Mouse (Mus musculus) kidney, embryonic 15.5 days (tissue): Measurements from ENCODE around the gene Hscb. TPM values are rescaled to one million over a fixed set of nuclear protein-coding genes. Genes with fewer than 3 reads are reported as not detected.
"Not testable (repeated sequence)": the region's sequence is repeated elsewhere in the genome, so short reads cannot be mapped to it uniquely, and the experiment has no call there.

Source experiments
- ATAC-seq: fragments of 200-750 bp; cut with Nextera tagmentation; replicated peaks from 2 replicates; pipeline ENCODE4 v1.8.0; 2017; ENCODE audit warnings: moderate TSS enrichment; ENCODE audit not compliant: low FRiP score
- H3K27ac ChIP-seq: fragments of 300-500 bp; sonication (generic); 2 replicates; pipeline ENCODE4 v1.5.1; 2015; ENCODE audit warnings: mild to moderate bottlenecking, inconsistent platforms
- H3K27me3 ChIP-seq: fragments of 300-500 bp; sonication (generic); 2 replicates; pipeline ENCODE4 v1.6.1; 2015; ENCODE audit warnings: inconsistent platforms
- H3K36me3 ChIP-seq: fragments of 300-500 bp; sonication (generic); 2 replicates; pipeline ENCODE4 v1.6.1; 2015; ENCODE audit warnings: inconsistent platforms
- H3K4me1 ChIP-seq: fragments of 300-500 bp; sonication (generic); 2 replicates; pipeline ENCODE4 v1.6.1; 2015; ENCODE audit warnings: inconsistent platforms
- H3K4me2 ChIP-seq: fragments of 300-500 bp; sonication (generic); 2 replicates; pipeline ENCODE4 v1.6.1; 2015; ENCODE audit warnings: moderate library complexity, mild to moderate bottlenecking, inconsistent platforms
- H3K4me3 ChIP-seq: fragments of 300-500 bp; sonication (generic); replicated peaks from 2 replicates; pipeline ENCODE4 v1.5.1; 2015; ENCODE audit warnings: mild to moderate bottlenecking, inconsistent platforms
- H3K9ac ChIP-seq: fragments of 300-500 bp; sonication (generic); 2 replicates; pipeline ENCODE4 v1.6.1; 2015; ENCODE audit warnings: mild to moderate bottlenecking, inconsistent platforms
- H3K9me3 ChIP-seq: fragments of 300-500 bp; sonication (generic); replicated peaks from 2 replicates; pipeline ENCODE4 v1.6.1; 2016; ENCODE audit warnings: inconsistent platforms
- WGBS: fragments of 180-500 bp; shearing (Covaris S2); methylation state at CpG from one replicate; pipeline ENCODE4 v1.1.7; 2015; ENCODE audit warnings: mixed read lengths; 5-methylcytosine and 5-hydroxymethylcytosine counted together
- polyA plus RNA-seq: library from polyadenylated mRNA; unstranded; fragments of >200 nt; fragmentation: Nextera tagmentation; extraction: Ambion mirVana; gene quantifications from 2 replicates; pipeline ENCODE4 v1.2.1, GENCODE M21; 2015

Gene Hscb
- 31.5 and 35.8 TPM in 2 replicates for polyA plus RNA-seq

GRCm38 (mm10) chr5:110839678-110840365 lies at the start of gene Hscb, which contains the start of gene Chek2:
TSS of gene Hscb (minus strand) at chr5:110839777.
TSS of gene Chek2 (plus strand) at chr5:110839979.
- H3K36me3 ChIP-seq = peaks cover 29% of the 10 kb centered on the region
- under 1% methylated on average over 41 of the region's 41 CpGs for WGBS
- peak within 1 kb of the TSS; percentile 95 for H3K27ac ChIP-seq
- ATAC-seq = peak; percentile 98
- peak within 1 kb of the TSS; percentile 76 for H3K9ac ChIP-seq
- H3K27me3 ChIP-seq = no peaks in the 10 kb centered on the region
- H3K4me1 ChIP-seq = peaks cover 19% of the 10 kb centered on the region
- H3K4me2 ChIP-seq = peak within 1 kb of the TSS; percentile 79
- H3K4me3 ChIP-seq = peak within 1 kb of the TSS; percentile 85
- H3K9me3 ChIP-seq = no peaks in the 10 kb centered on the region

GRCm38 (mm10) chr5:110888596-110888995 lies 49.0 kb upstream of the Hscb start:
- no peak overlapping the region for H3K27ac ChIP-seq
- H3K4me1 ChIP-seq = peaks cover 2% of the 10 kb centered on the region; the same call in 1 of the 2 replicates
- no peaks in the 10 kb centered on the region for H3K27me3 ChIP-seq
- no peak for ATAC-seq
- no peak overlapping the region for H3K4me3 ChIP-seq
- no peaks in the 10 kb centered on the region for H3K9me3 ChIP-seq
- H3K4me2 ChIP-seq = no peak overlapping the region
- peaks cover 32% of the 10 kb centered on the region for H3K36me3 ChIP-seq
- 88% methylated on average over 4 of the region's 4 CpGs for WGBS
- H3K9ac ChIP-seq = no peak overlapping the region

DNA sequence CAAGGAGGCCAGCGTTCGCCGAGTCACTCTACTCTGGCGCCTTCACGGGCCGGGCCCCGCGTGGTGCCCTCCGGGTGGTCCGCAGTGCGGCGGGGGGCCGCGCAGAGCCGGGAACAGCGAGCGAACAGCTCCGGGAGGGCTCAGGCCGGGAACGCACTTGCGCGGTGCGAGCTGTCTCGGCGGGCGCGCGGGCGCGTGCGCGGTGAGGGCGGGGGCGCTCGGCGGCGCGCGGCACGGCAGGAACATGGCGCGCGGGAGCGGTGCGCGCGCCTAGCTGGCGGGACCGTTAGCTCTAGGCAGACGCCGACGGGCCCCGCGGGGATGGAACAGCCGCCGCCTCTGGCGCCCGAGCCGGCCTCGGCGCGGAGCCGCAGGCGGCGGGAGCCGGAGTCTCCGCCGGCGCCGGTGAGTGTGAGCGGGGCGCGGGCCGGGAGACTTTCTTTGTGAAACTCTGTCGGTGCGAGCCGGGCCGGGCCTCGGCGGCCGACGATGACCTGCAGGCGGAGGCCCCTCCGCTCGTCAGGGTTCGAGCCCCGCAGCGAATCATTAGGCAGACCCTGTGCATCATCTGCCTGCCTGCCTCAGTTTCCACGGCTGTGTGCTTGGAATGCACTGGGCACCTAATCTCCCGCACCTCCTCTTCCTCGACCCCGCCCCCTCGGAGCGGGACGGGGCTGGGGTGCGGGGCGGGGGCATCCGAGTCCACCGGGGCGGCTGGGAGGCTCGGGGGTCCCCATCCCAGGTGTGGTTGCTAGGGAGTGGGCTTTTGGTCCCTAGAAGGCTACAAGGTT lies 40.2 kb upstream of the Hscb start, which contains the start of gene Ttc28:
Ttc28 (plus strand) TSS at position 220 of the 791 bp plus-strand sequence.
- Histone ChIP-seq H3K9ac (peak within 1 kb of the TSS; percentile 86), H3K4me1 (peaks cover 18% of the 10 kb centered on the region; the same call in 1 of the 2 replicates), H3K36me3 (no peaks in the 10 kb centered on the region), H3K27ac (peak within 1 kb of the TSS; percentile 75), H3K4me3 (peak within 1 kb of the TSS; percentile 89), H3K27me3 (no peaks in the 10 kb centered on the region), H3K9me3 (no peaks in the 10 kb centered on the region), H3K4me2 (peak within 1 kb of the TSS; percentile 88)
- ATAC-seq = peak; percentile 91
- under 1% methylated on average over 77 of the region's 101 CpGs for WGBS

GRCm38 (mm10) chr5:110879042-110879441 lies 39.5 kb upstream of the Hscb start:
- no peak for ATAC-seq
- WGBS = 65% methylated on average over 7 of the region's 7 CpGs
- Histone ChIP-seq H3K36me3 (0 out of 2 replicates have a peak, but pooled peaks cover 1% of the 10 kb centered on the region), H3K4me1 (peaks cover 19% of the 10 kb centered on the region; the same call in 1 of the 2 replicates), H3K9me3 (no peaks in the 10 kb centered on the region), H3K9ac (peak overlapping the region; percentile 86), H3K4me3 (peak overlapping the region; percentile 89), H3K27me3 (no peaks in the 10 kb centered on the region), H3K4me2 (peak overlapping the region; percentile 88), H3K27ac (peak overlapping the region; percentile 72; the same call in 1 of the 2 replicates)

GRCm38 (mm10) chr5:110878526-110878925 lies 38.9 kb upstream of the Hscb start:
- not testable (repeated sequence) for H3K27ac ChIP-seq, H3K9me3 ChIP-seq, H3K27me3 ChIP-seq, H3K4me3 ChIP-seq, H3K4me2 ChIP-seq, H3K36me3 ChIP-seq, ATAC-seq, H3K9ac ChIP-seq
- peaks cover 19% of the 10 kb centered on the region; the same call in 1 of the 2 replicates for H3K4me1 ChIP-seq
- WGBS = 97% methylated on average over 1 of the region's 1 CpGs

- Histone ChIP-seq H3K9me3 (no peaks in the 10 kb centered on the region), H3K27ac (no peak overlapping the region), H3K4me3 (no peak overlapping the region), H3K9ac (no peak overlapping the region), H3K4me1 (peaks cover 19% of the 10 kb centered on the region; the same call in 1 of the 2 replicates), H3K4me2 (no peak overlapping the region), H3K36me3 (peaks cover 12% of the 10 kb centered on the region), H3K27me3 (no peaks in the 10 kb centered on the region)
- 58% methylated on average over 5 of the region's 5 CpGs for WGBS
- no peak for ATAC-seq
Observed at GRCm38 (mm10) chr5:110877666-110878505, 38.3 kb upstream of the Hscb start.

- H3K27ac ChIP-seq = no peak overlapping the region
- WGBS = 77% methylated on average over 1 of the region's 1 CpGs
- H3K9me3 ChIP-seq = no peaks in the 10 kb centered on the region
- peaks cover 37% of the 10 kb centered on the region for H3K36me3 ChIP-seq
- H3K4me3 ChIP-seq = no peak overlapping the region
- no peak for ATAC-seq
- H3K9ac ChIP-seq = no peak overlapping the region
- H3K4me2 ChIP-seq = no peak overlapping the region
- peaks cover 13% of the 10 kb centered on the region; the same call in 1 of the 2 replicates for H3K4me1 ChIP-seq
- no peaks in the 10 kb centered on the region for H3K27me3 ChIP-seq
Observed at GRCm38 (mm10) chr5:110875286-110875685, 35.7 kb upstream of the Hscb start.

DNA sequence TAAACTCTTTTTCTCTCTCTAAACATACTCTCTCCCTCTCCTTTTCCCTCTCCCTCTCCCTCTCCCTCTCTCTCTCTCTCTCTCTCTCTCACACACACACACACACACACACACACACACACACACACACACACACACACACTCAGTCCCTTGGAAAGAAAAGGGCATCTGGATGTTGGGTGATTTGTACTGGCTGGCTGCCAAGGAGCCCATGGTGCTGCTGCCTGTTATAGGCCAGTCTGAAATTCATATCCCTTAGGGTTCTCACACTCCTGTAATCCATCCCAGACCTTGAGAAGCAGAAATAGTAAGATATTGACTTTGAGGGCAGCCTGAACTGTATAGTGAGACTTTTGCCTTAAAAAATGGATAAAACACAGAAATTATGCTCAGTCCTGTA lies 35.1 kb upstream of the Hscb start:
- ATAC-seq = no peak

GRCm38 (mm10) chr5:110873160-110873559 lies 33.6 kb upstream of the Hscb start:
- H3K9ac ChIP-seq = no peak overlapping the region
- peaks cover 50% of the 10 kb centered on the region for H3K36me3 ChIP-seq
- ATAC-seq = no peak
- WGBS = 91% methylated on average over 6 of the region's 6 CpGs
- 0 out of 2 replicates have a peak, but pooled peaks cover 7% of the 10 kb centered on the region for H3K4me1 ChIP-seq
- H3K27me3 ChIP-seq = no peaks in the 10 kb centered on the region
- no peak overlapping the region for H3K4me2 ChIP-seq
- no peak overlapping the region for H3K4me3 ChIP-seq
- no peaks in the 10 kb centered on the region for H3K9me3 ChIP-seq
- no peak overlapping the region for H3K27ac ChIP-seq

More for the DNA sequence above, 35.1 kb upstream of the Hscb start:
- H3K4me3 ChIP-seq = no peak overlapping the region
- H3K9ac ChIP-seq = no peak overlapping the region
- no peaks in the 10 kb centered on the region for H3K27me3 ChIP-seq
- no peaks in the 10 kb centered on the region for H3K9me3 ChIP-seq
- no peak overlapping the region for H3K27ac ChIP-seq
- H3K4me2 ChIP-seq = no peak overlapping the region
- 0 out of 2 replicates have a peak, but pooled peaks cover 9% of the 10 kb centered on the region for H3K4me1 ChIP-seq
- peaks cover 43% of the 10 kb centered on the region for H3K36me3 ChIP-seq

GRCm38 (mm10) chr5:110869242-110869669 lies 29.7 kb upstream of the Hscb start:
- no peaks in the 10 kb centered on the region for H3K9me3 ChIP-seq
- no peak overlapping the region for H3K27ac ChIP-seq
- no peak overlapping the region for H3K9ac ChIP-seq
- 0 out of 2 replicates have a peak, but pooled peaks cover 3% of the 10 kb centered on the region for H3K4me1 ChIP-seq
- 69% methylated on average over 8 of the region's 8 CpGs for WGBS
- H3K36me3 ChIP-seq = peaks cover 70% of the 10 kb centered on the region
- no peak for ATAC-seq
- H3K4me2 ChIP-seq = no peak overlapping the region
- H3K27me3 ChIP-seq = no peaks in the 10 kb centered on the region
- no peak overlapping the region for H3K4me3 ChIP-seq

DNA sequence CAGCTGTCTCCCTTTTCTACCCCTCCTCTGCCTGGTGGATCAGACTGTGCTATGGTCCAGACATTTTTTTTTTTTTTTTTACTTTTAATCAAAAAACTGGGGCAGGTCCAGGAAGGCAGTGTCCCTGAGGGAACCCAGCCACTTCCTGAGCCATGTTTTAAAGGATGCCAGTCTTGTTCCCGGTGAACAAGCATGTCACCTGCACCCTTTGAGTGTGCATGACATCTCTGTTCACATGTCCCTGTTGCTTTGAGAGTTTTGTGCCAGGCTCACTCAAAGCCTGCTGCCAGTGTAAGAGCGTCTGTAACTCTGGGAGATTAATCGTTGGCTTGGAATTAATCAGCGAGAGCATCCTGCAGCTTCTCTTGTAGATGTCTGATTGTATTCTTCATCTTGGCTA lies 28.9 kb upstream of the Hscb start:
- H3K27ac ChIP-seq = no peak overlapping the region
- ATAC-seq = no peak
- H3K4me2 ChIP-seq = no peak overlapping the region
- no peaks in the 10 kb centered on the region for H3K9me3 ChIP-seq
- H3K4me3 ChIP-seq = no peak overlapping the region
- 83% methylated on average over 4 of the region's 4 CpGs for WGBS
- H3K27me3 ChIP-seq = no peaks in the 10 kb centered on the region
- no peak overlapping the region for H3K9ac ChIP-seq
- 0 out of 2 replicates have a peak, but pooled peaks cover 3% of the 10 kb centered on the region for H3K4me1 ChIP-seq
- H3K36me3 ChIP-seq = peaks cover 66% of the 10 kb centered on the region
